Mouse (Mus musculus) liver, postnatal 0 days (tissue): ENCODE measurements around the gene Misp. TPM values are rescaled to one million over a fixed set of nuclear protein-coding genes. Genes with fewer than 3 reads are reported as not detected.

Experiments
- ATAC-seq: fragments of 200-750 bp; cut with Nextera tagmentation; 2 replicates; pipeline ENCODE4 v1.8.0; 2017; ENCODE audit warnings: mild to moderate bottlenecking, moderate library complexity
- DNase-seq: peaks from one replicate; pipeline ENCODE4 v3.0.0-alpha.2; 2016
- H3K27ac ChIP-seq: fragments of 300-500 bp; sonication (generic); 2 replicates; pipeline ENCODE4 v1.5.1; 2014; ENCODE audit warnings: antibody characterized with exemption, moderate library complexity, mild to moderate bottlenecking, low read depth
- H3K27me3 ChIP-seq: fragments of 300-500 bp; sonication (generic); 2 replicates; pipeline ENCODE4 v1.6.1; 2014; ENCODE audit warnings: low read length, control low read depth, mixed read lengths; ENCODE audit not compliant: insufficient read depth
- H3K36me3 ChIP-seq: fragments of 300-500 bp; sonication (generic); replicated peaks from 2 replicates; pipeline ENCODE4 v1.6.1; 2014; ENCODE audit warnings: mild to moderate bottlenecking, control low read depth, low read length, moderate library complexity, mixed read lengths; ENCODE audit not compliant: insufficient read depth
- H3K4me1 ChIP-seq: fragments of 300-500 bp; sonication (generic); 2 replicates; pipeline ENCODE4 v1.6.1; 2014; ENCODE audit warnings: antibody characterized with exemption, mild to moderate bottlenecking, control low read depth; ENCODE audit not compliant: insufficient read depth
- H3K4me2 ChIP-seq: fragments of 300-500 bp; sonication (generic); 2 replicates; pipeline ENCODE4 v1.6.1; 2014; ENCODE audit warnings: low read depth, mild to moderate bottlenecking, low read length, moderate library complexity, mixed read lengths
- H3K4me3 ChIP-seq: fragments of 300-500 bp; sonication (generic); 2 replicates; pipeline ENCODE4 v1.5.1; 2014; ENCODE audit warnings: low read depth, low read length
- H3K9ac ChIP-seq: fragments of 300-500 bp; sonication (generic); replicated peaks from 2 replicates; pipeline ENCODE4 v1.6.1; 2014; ENCODE audit warnings: mild to moderate bottlenecking, moderate library complexity
- H3K9me3 ChIP-seq: fragments of 300-500 bp; sonication (generic); 2 replicates; pipeline ENCODE4 v1.6.1; 2016; ENCODE audit warnings: mild to moderate bottlenecking, control low read depth, low read length, mixed read lengths
- CTCF ChIP-seq: sonication (generic); IDR thresholded peaks from 2 replicates; pipeline ENCODE4 v1.5.1; 2016; ENCODE audit warnings: antibody characterized with exemption, low read depth
- EP300 ChIP-seq: IDR thresholded peaks from 2 replicates; pipeline ENCODE4 v1.6.1; 2016; ENCODE audit warnings: antibody characterized with exemption, low read depth, mild to moderate bottlenecking
- WGBS: fragments of 180-500 bp; shearing (Covaris S2); extraction: QIAGEN DNeasy Blood & Tissue Kit; methylation state at CpG from one replicate; pipeline ENCODE4 v1.1.7; 2014; ENCODE audit not compliant: insufficient replicate concordance; 5-methylcytosine and 5-hydroxymethylcytosine counted together
- polyA plus RNA-seq: library from polyadenylated mRNA; unstranded; fragments of >200 nt; fragmentation: Nextera tagmentation; extraction: Ambion mirVana; gene quantifications from 2 replicates; pipeline ENCODE4 v1.2.1, GENCODE M21; 2015

Gene Misp
- polyA plus RNA-seq, 1 experiment from 2014 or later = 1.00 TPM

GRCm38 (mm10) chr10:79779193-79779592, 41.6 kb upstream of the Misp start:
- ATAC-seq (no peak), DNase-seq (no peak)
- H3K4me2 ChIP-seq = no peak overlapping the region
- H3K9me3 ChIP-seq = no peaks in the 10 kb centered on the region
- no peak overlapping the region for H3K27ac ChIP-seq
- H3K4me3 ChIP-seq = no peak overlapping the region
- H3K9ac ChIP-seq = no peak overlapping the region
- TF ChIP-seq EP300 = no peak
- TF ChIP-seq CTCF = no peak
- no peaks in the 10 kb centered on the region for H3K36me3 ChIP-seq
- H3K4me1 ChIP-seq = peaks cover 26% of the 10 kb centered on the region
- 52% methylated on average over 2 of the region's 2 CpGs for WGBS
- peaks cover 39% of the 10 kb centered on the region for H3K27me3 ChIP-seq

- peaks cover 44% of the 10 kb centered on the region for H3K27me3 ChIP-seq
- H3K4me2 ChIP-seq = peak overlapping the region; percentile 79
- H3K36me3 ChIP-seq = no peaks in the 10 kb centered on the region
- no peaks in the 10 kb centered on the region for H3K9me3 ChIP-seq
- no peak overlapping the region; the same call in 1 of the 2 replicates for H3K9ac ChIP-seq
- ATAC-seq = peak; percentile 87
- H3K27ac ChIP-seq = peak overlapping the region; percentile 23
- peak overlapping the region; percentile 49 for H3K4me3 ChIP-seq
- WGBS = 5% methylated on average over 55 of the region's 55 CpGs
- peaks cover 26% of the 10 kb centered on the region for H3K4me1 ChIP-seq
- no peak for TF ChIP-seq EP300
- TF ChIP-seq CTCF = peak; percentile 90
- DNase-seq = peak; percentile 98
These were observed 40.8 kb upstream of the Misp start for GRCm38 (mm10) chr10:79779784-79780663.

GRCm38 (mm10) chr10:79780664-79781015, 40.1 kb upstream of the Misp start:
- H3K27me3 ChIP-seq = peaks cover 44% of the 10 kb centered on the region
- peak overlapping the region; percentile 79 for H3K4me2 ChIP-seq
- peak overlapping the region; percentile 23 for H3K27ac ChIP-seq
- no peak overlapping the region; the same call in 1 of the 2 replicates for H3K9ac ChIP-seq
- WGBS = 0% methylated on average over 13 of the region's 13 CpGs
- peak; percentile 61; the same call in 1 of the 2 replicates for ATAC-seq
- peak; percentile 81 for DNase-seq
- H3K4me1 ChIP-seq = peaks cover 26% of the 10 kb centered on the region
- H3K9me3 ChIP-seq = no peaks in the 10 kb centered on the region
- no peaks in the 10 kb centered on the region for H3K36me3 ChIP-seq
- TF ChIP-seq CTCF = no peak
- TF ChIP-seq EP300 = no peak
- H3K4me3 ChIP-seq = peak overlapping the region; percentile 49

GRCm38 (mm10) chr10:79781139-79781538, 39.6 kb upstream of the Misp start:
- Histone ChIP-seq H3K27me3 (peaks cover 44% of the 10 kb centered on the region), H3K9ac (no peak overlapping the region), H3K4me2 (peak overlapping the region; percentile 79), H3K9me3 (no peaks in the 10 kb centered on the region), H3K36me3 (no peaks in the 10 kb centered on the region), H3K4me3 (peak overlapping the region; percentile 49), H3K27ac (0 out of 2 replicates have a peak overlapping the region, but pooled peaks have one; percentile 23), H3K4me1 (peaks cover 26% of the 10 kb centered on the region)
- TF ChIP-seq EP300 = no peak
- DNase-seq = no peak
- 27% methylated on average over 21 of the region's 21 CpGs for WGBS
- no peak for ATAC-seq

- Histone ChIP-seq H3K9ac (no peak overlapping the region), H3K27me3 (peaks cover 41% of the 10 kb centered on the region), H3K36me3 (no peaks in the 10 kb centered on the region), H3K4me2 (peak overlapping the region; percentile 18; the same call in 1 of the 2 replicates), H3K4me3 (no peak overlapping the region), H3K4me1 (peaks cover 26% of the 10 kb centered on the region), H3K9me3 (no peaks in the 10 kb centered on the region), H3K27ac (no peak overlapping the region)
- no peak for ATAC-seq
- DNase-seq = no peak
- TF ChIP-seq CTCF (peak; percentile 12; the same call in 1 of the 2 replicates), EP300 (no peak)
- WGBS = 63% methylated on average over 5 of the region's 5 CpGs
These were observed 38.8 kb upstream of the Misp start for GRCm38 (mm10) chr10:79781956-79782355.

GRCm38 (mm10) chr10:79783050-79783449, 37.7 kb upstream of the Misp start:
- WGBS = 62% methylated on average over 7 of the region's 7 CpGs

More at GRCm38 (mm10) chr10:79783050-79783449, 37.7 kb upstream of the Misp start:
- no peak for DNase-seq
- Histone ChIP-seq H3K4me3 (no peak overlapping the region), H3K36me3 (no peaks in the 10 kb centered on the region), H3K9ac (no peak overlapping the region), H3K4me1 (peaks cover 19% of the 10 kb centered on the region), H3K27me3 (peaks cover 31% of the 10 kb centered on the region), H3K4me2 (no peak overlapping the region), H3K27ac (no peak overlapping the region), H3K9me3 (no peaks in the 10 kb centered on the region)
- TF ChIP-seq EP300 = no peak
- peak; percentile 47 for TF ChIP-seq CTCF
- no peak for ATAC-seq
